Mouse (Mus musculus) CH12.LX (cell line): Measurements from ENCODE around the gene Rps12. TPM values are rescaled to one million over a fixed set of nuclear protein-coding genes. Genes with fewer than 3 reads are reported as not detected.
"Not testable (repeated sequence)": the region's sequence is repeated elsewhere in the genome, so short reads cannot be mapped to it uniquely, and the experiment has no call there.

ENCODE experiments used
- DNase-seq: peaks from one replicate; pipeline ENCODE4 v3.0.0-alpha.2; 2013; ENCODE audit errors: extremely low read depth
- H3K27ac ChIP-seq: 2 replicates; pipeline ENCODE4 v1.5.1; 2012; ENCODE audit warnings: low read depth, mild to moderate bottlenecking, control low read depth, moderate library complexity; ENCODE audit not compliant: insufficient read depth
- H3K27me3 ChIP-seq: replicated peaks from 2 replicates; pipeline ENCODE3; 2012; ENCODE audit warnings: inconsistent platforms
- H3K36me3 ChIP-seq, 2 experiments: replicated peaks in 1 of 2; 2 replicates each; pipeline versions ENCODE3 to v1.6.1; 2012; ENCODE audit warnings: inconsistent platforms in 1 of 2, low read length in 1 of 2, mild to moderate bottlenecking in 1 of 2, mixed read lengths in 1 of 2, moderate library complexity in 1 of 2; ENCODE audit not compliant: control insufficient read depth in 1 of 2, insufficient read depth in 1 of 2
- H3K4me1 ChIP-seq, 2 experiments: 2 replicates each; pipeline ENCODE4 v1.6.1; 2012; ENCODE audit warnings: inconsistent platforms in 1 of 2, moderate library complexity in 1 of 2; ENCODE audit not compliant: insufficient read depth in 2 of 2, control insufficient read depth in 1 of 2
- H3K4me2 ChIP-seq: 2 replicates; pipeline ENCODE4 v1.6.1; 2012; ENCODE audit warnings: low read depth, mild to moderate bottlenecking, control low read depth; ENCODE audit not compliant: poor library complexity, insufficient read depth, severe bottlenecking
- H3K4me3 ChIP-seq, 3 experiments: fragments of 150-350 bp in 1 of 3; sonication (generic) in 1 of 3; replicated peaks in 1 of 3; 2 replicates each; pipeline versions ENCODE3 to v1.5.1; 2011 to 2012; ENCODE audit warnings: low read depth in 2 of 3, low read length in 2 of 3, mild to moderate bottlenecking in 2 of 3, moderate library complexity in 2 of 3, control low read depth in 1 of 3, improper control_type of control experiment in 1 of 3, inconsistent platforms in 1 of 3, mixed read lengths in 1 of 3; ENCODE audit not compliant: poor library complexity in 1 of 3
- H3K79me2 ChIP-seq: replicated peaks from 2 replicates; pipeline ENCODE4 v1.6.1; 2012; ENCODE audit warnings: mild to moderate bottlenecking, moderate library complexity; ENCODE audit not compliant: control insufficient read depth, poor library complexity, insufficient read depth, severe bottlenecking; ENCODE audit errors: extremely low read depth
- H3K9ac ChIP-seq: 2 replicates; pipeline ENCODE4 v1.6.1; 2012; ENCODE audit warnings: low read depth, mild to moderate bottlenecking, control low read depth, moderate library complexity; ENCODE audit not compliant: insufficient read depth
- H3K9me3 ChIP-seq: replicated peaks from 2 replicates; pipeline ENCODE3; 2012; ENCODE audit warnings: low read length, inconsistent platforms, mixed read lengths
- BHLHE40 ChIP-seq: IDR thresholded peaks from 2 replicates; pipeline ENCODE4 v1.6.1; 2011; ENCODE audit warnings: mild to moderate bottlenecking, low read depth, low read length, improper control_type of control experiment
- CHD2 ChIP-seq: IDR thresholded peaks from 2 replicates; pipeline ENCODE4 v1.6.1; 2011; ENCODE audit warnings: low read length, improper control_type of control experiment
- EP300 ChIP-seq: IDR thresholded peaks from 2 replicates; pipeline ENCODE4 v1.6.1; 2011; ENCODE audit warnings: low read length, improper control_type of control experiment
- ETS1 ChIP-seq: conservative IDR thresholded peaks from 2 replicates; pipeline ENCODE4 v1.6.1; 2012; ENCODE audit warnings: low read depth, mild to moderate bottlenecking, inconsistent platforms, low read length, improper control_type of control experiment, moderate library complexity
- JUN ChIP-seq: IDR thresholded peaks from 2 replicates; pipeline ENCODE4 v1.6.1; 2011; ENCODE audit warnings: low read depth, mild to moderate bottlenecking, low read length, improper control_type of control experiment, moderate library complexity; ENCODE audit not compliant: insufficient read depth
- JUND ChIP-seq: conservative IDR thresholded peaks from 2 replicates; pipeline ENCODE4 v1.6.1; 2011; ENCODE audit warnings: low read depth, low read length, improper control_type of control experiment
- KAT2A ChIP-seq: IDR thresholded peaks from 2 replicates; pipeline ENCODE4 v1.6.1; 2012; ENCODE audit warnings: low read length, improper control_type of control experiment, inconsistent platforms; ENCODE audit not compliant: insufficient replicate concordance
- MAFK ChIP-seq: IDR thresholded peaks from 2 replicates; pipeline ENCODE4 v1.6.1; 2011; ENCODE audit warnings: low read length, improper control_type of control experiment; ENCODE audit not compliant: insufficient replicate concordance
- MAX ChIP-seq: IDR thresholded peaks from 2 replicates; pipeline ENCODE4 v1.6.1; 2011; ENCODE audit warnings: low read length, improper control_type of control experiment
- MEF2A ChIP-seq: IDR thresholded peaks from 2 replicates; pipeline ENCODE4 v1.6.1; 2014; ENCODE audit warnings: low read depth, mild to moderate bottlenecking, inconsistent platforms, low read length, improper control_type of control experiment, borderline replicate concordance
- PAX5 ChIP-seq: IDR thresholded peaks from 2 replicates; pipeline ENCODE4 v1.6.1; 2012; ENCODE audit warnings: low read length, inconsistent platforms, mixed read lengths
- POLR2A ChIP-seq: IDR thresholded peaks from 2 replicates; pipeline ENCODE4 v1.6.1; 2011; ENCODE audit warnings: low read depth, mild to moderate bottlenecking, improper control_type of control experiment, low read length
- POLR2AphosphoS2 ChIP-seq: IDR thresholded peaks from 2 replicates; pipeline ENCODE4 v1.6.1; 2011; ENCODE audit warnings: low read depth, low read length, improper control_type of control experiment
- SIN3A ChIP-seq: IDR thresholded peaks from 2 replicates; pipeline ENCODE4 v1.6.1; 2012; ENCODE audit warnings: low read length, improper control_type of control experiment, inconsistent platforms
- SMC3 ChIP-seq: IDR thresholded peaks from 2 replicates; pipeline ENCODE4 v1.6.1; 2011; ENCODE audit warnings: low read depth, low read length, improper control_type of control experiment
- UBTF ChIP-seq: IDR thresholded peaks from 2 replicates; pipeline ENCODE4 v1.6.1; 2012; ENCODE audit warnings: low read depth, mild to moderate bottlenecking, inconsistent platforms, low read length, improper control_type of control experiment, moderate library complexity
- USF1 ChIP-seq: IDR thresholded peaks from 2 replicates; pipeline ENCODE4 v1.6.1; 2014; ENCODE audit warnings: low read depth, mild to moderate bottlenecking, inconsistent platforms, low read length, improper control_type of control experiment
- USF2 ChIP-seq: conservative IDR thresholded peaks from 2 replicates; pipeline ENCODE4 v1.6.1; 2011; ENCODE audit warnings: low read depth, low read length, improper control_type of control experiment
- ZC3H11A ChIP-seq: IDR thresholded peaks from 2 replicates; pipeline ENCODE4 v1.6.1; 2012; ENCODE audit warnings: low read depth, mild to moderate bottlenecking, inconsistent platforms, low read length, improper control_type of control experiment
- ZKSCAN1 ChIP-seq: IDR thresholded peaks from 2 replicates; pipeline ENCODE4 v1.6.1; 2012; ENCODE audit warnings: low read depth, inconsistent platforms, low read length, improper control_type of control experiment, borderline replicate concordance
- dilution Hi-C: fragments of 300-500 bp; cut with MboI; formaldehyde crosslinking; loops from 2 replicates; pipeline ENCODE4 v1.14.3; 2020; ENCODE audit warnings: low sequenced_read_pairs; ENCODE audit not compliant: extremely low pct_unique_long_range_greater_than_20kb, extremely low pct_ligation_motif_present
- in situ Hi-C: fragments of 300-500 bp; cut with MboI; formaldehyde crosslinking; loops from 3 replicates; pipeline ENCODE4 v1.14.3; 2019; ENCODE audit warnings: low sequenced_read_pairs, low pct_ligation_motif_present, low pct_unique_long_range_greater_than_20kb, mixed read lengths
- polyA plus RNA-seq: library from polyadenylated mRNA; unstranded; fragments of >175 nt; gene quantifications from 2 replicates; pipeline ENCODE4 v1.2.1, GENCODE M21; 2012; ENCODE audit warnings: low read depth; ENCODE audit not compliant: insufficient read length
- total RNA-seq, 2 experiments: library from RNA; depleted of rRNA; stranded (reverse); fragments of 300-350 nt in 1 of 2; fragments of >200 nt in 1 of 2; gene quantifications; 2 replicates each; pipeline ENCODE4 v1.2.3; 2012 to 2014

The Rps12 gene
- total and polyA plus RNA-seq, 3 experiments = 140 to 5,207 (median 4,213) TPM

DNA sequence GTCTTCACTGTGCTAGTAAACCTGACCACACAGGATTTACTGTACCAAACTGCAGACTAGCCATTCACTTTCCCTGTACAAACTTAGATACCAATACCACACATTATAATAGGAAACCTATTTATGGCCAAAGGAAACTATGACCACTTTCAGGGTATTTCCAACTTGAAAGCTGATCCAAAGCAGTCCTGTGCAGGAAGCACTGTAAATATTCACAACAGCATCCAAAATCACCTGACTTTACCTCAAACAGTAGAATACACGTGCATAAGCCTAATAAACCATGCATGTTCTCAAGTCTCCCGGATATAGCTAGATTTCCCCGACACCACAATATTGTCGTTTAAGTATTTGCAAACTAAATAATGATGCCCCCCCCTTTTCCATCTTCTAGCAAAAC is 1.0 kb downstream of the Rps12 start:
- Histone ChIP-seq H3K4me2 (peak overlapping the region; percentile 97), H3K79me2 (peaks cover 30% of the 10 kb centered on the region), H3K4me3 (peak overlapping the region; percentile 71 to 88 (median 78)), H3K9ac (peak overlapping the region; percentile 88), H3K4me1 (peaks cover 2 to 30% of the 10 kb centered on the region in 2 experiments; a peak in 3 of 4 replicates), H3K9me3 (no peaks in the 10 kb centered on the region)
- dilution Hi-C loops (no loop called here), in situ Hi-C loops (no loop called here)
- DNase-seq = no peak
- peak; percentile 55; the same call in 1 of the 2 replicates for TF ChIP-seq ETS1
- TF ChIP-seq USF1 = no peak
- TF ChIP-seq PAX5 = no peak
- no peak; the same call in 1 of the 2 replicates for TF ChIP-seq CHD2
- peak; percentile 83 for TF ChIP-seq BHLHE40
- TF ChIP-seq SIN3A = peak; percentile 33; the same call in 1 of the 2 replicates
- TF ChIP-seq POLR2A = no peak; the same call in 1 of the 2 replicates
- 0 out of 2 replicates have a peak, but pooled peaks have one; percentile 11 for TF ChIP-seq KAT2A
- peak; percentile 51; the same call in 1 of the 2 replicates for TF ChIP-seq JUND
- TF ChIP-seq MEF2A = peak; percentile 78
- TF ChIP-seq JUN = 0 out of 2 replicates have a peak, but pooled peaks have one; percentile 12
- TF ChIP-seq USF2 = no peak
- no peak for TF ChIP-seq SMC3
- TF ChIP-seq POLR2AphosphoS2 = 0 out of 2 replicates have a peak, but pooled peaks have one; percentile 6
- TF ChIP-seq, all 38 proteins: peak for 8
- Histone ChIP-seq H3K27ac (peak overlapping the region; percentile 54; the same call in 1 of the 2 replicates), H3K36me3 (peaks cover 33 to 40% of the 10 kb centered on the region in 2 experiments), H3K27me3 (no peaks in the 10 kb centered on the region)

- peak overlapping the region; percentile 97 for H3K4me2 ChIP-seq
- H3K9me3 ChIP-seq, DNase-seq, dilution Hi-C loops, H3K27me3 ChIP-seq, in situ Hi-C loops: not testable (repeated sequence)
- H3K4me3 ChIP-seq = peak overlapping the region; percentile 71 to 88 (median 78)
- peaks cover 33 to 43% of the 10 kb centered on the region in 2 experiments for H3K36me3 ChIP-seq
- H3K9ac ChIP-seq = peak overlapping the region; percentile 88
- H3K4me1 ChIP-seq = peaks cover 2 to 30% of the 10 kb centered on the region in 2 experiments; a peak in 3 of 4 replicates
- H3K27ac ChIP-seq = peak overlapping the region; percentile 53; the same call in 1 of the 2 replicates
- H3K79me2 ChIP-seq = peaks cover 30% of the 10 kb centered on the region
Measured at GRCm38 (mm10) chr10:23785599-23785998, 1.5 kb downstream of the Rps12 start.

DNA sequence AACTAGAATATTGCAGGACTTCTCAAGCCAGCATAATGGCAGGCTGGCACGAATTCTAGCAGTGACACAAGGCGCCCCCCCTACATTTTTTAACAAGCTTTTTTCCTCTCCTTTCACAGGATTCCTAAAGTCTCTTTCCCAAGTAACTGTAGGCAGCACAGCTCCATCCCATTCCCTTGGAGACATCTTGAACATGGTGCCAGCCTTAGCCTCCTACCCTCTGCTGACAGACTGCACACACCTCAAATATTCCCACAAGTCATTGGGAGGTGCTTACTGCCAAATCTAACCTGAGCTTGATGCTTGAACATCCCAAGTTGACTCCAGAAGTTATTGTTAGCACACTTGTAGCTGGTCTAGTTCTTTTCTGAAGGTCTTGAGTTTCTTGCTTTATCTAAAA is 3.0 kb downstream of the Rps12 start:
- TF ChIP-seq EP300 (no peak), ZC3H11A (no peak), SIN3A (no peak), ZKSCAN1 (no peak), POLR2A (peak; percentile 69; the same call in 1 of the 2 replicates), JUN (no peak), MAX (no peak), POLR2AphosphoS2 (peak; percentile 20; the same call in 1 of the 2 replicates), UBTF (no peak), MAFK (no peak)
- Histone ChIP-seq H3K36me3 (peaks cover 33 to 45% of the 10 kb centered on the region in 2 experiments), H3K4me3 (peak overlapping the region in 1 of 3 experiments; percentile 78), H3K9me3 (no peaks in the 10 kb centered on the region), H3K4me1 (peaks cover 2 to 30% of the 10 kb centered on the region in 2 experiments; a peak in 3 of 4 replicates), H3K27ac (no peak overlapping the region), H3K4me2 (peak overlapping the region; percentile 54; the same call in 1 of the 2 replicates), H3K79me2 (peaks cover 30% of the 10 kb centered on the region), H3K9ac (no peak overlapping the region; the same call in 1 of the 2 replicates), H3K27me3 (no peaks in the 10 kb centered on the region)
- in situ Hi-C loops (no loop called here), dilution Hi-C loops (no loop called here)
- no peak for DNase-seq
